Mouse (Mus musculus) adipocyte (in vitro differentiated cells): Measurements from ENCODE around the gene Zc2hc1c.
A peak's percentile ranks its signal among the peaks of the same experiment; 100 is the strongest.

ENCODE experiments used
- DNase-seq: peaks from one replicate; pipeline ENCODE4 v3.0.0-alpha.2; 2016; ENCODE audit warnings: low spot score

The Zc2hc1c gene

DNA sequence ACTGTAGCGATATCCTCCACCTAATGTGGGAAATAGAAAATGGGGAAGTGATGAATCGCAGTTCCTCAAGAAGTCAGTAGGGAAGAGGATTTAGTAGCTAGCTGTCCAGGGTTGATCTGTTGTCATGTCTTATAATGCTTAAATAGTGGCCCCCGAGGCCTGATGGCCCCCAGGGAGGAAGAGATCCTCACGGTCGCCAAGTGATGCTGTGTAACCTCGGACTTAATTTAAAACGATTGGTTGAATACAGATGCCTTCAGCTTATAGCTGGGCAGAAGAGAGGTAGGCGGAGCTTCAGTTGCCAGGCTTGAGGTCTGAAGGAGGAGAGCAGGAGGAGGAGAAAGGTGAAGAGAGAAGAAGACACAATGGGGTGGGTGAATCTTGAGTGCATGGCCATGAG lies 4.1 kb upstream of the Zc2hc1c start:
- no peak for DNase-seq

DNA sequence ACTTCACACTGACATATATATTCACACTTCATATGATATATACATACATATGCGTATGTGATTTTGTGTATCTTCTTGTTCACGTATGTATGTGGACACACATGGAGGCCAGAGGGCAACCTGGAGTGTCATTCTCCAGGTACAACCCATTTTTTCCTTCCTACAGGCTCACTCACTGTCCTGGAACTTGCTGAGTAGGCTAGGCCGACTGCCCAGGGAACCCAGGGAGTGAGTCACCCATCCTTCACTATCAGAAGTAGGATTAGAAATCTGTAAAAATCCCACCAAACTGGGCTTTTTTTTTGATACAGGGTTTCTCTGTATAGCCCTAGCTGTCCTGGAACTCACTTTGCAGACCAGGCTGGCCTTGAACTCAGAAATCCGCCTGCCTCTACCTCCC lies 3.4 kb upstream of the Zc2hc1c start:
- DNase-seq: no peak

DNA sequence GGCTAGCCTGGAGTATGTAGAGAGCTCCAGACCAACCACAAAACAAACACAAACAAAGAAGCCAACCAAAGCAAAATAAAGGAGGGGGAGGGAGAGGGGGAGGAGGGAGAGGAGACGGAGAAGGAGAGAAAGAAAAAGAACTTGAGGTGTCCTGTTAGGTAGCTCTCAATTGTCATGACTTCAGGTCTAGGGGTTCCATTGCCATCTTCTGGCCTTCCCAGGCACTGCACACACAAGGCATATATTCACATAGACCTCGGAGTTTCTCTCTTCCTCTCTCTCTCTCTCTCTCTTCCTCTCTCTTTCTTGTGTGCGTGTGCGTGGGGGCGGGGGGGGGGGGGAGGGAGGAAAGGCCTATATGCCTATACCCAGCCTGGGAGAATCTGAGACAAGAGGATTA lies 1.4 kb upstream of the Zc2hc1c start:
- no peak for DNase-seq

DNA sequence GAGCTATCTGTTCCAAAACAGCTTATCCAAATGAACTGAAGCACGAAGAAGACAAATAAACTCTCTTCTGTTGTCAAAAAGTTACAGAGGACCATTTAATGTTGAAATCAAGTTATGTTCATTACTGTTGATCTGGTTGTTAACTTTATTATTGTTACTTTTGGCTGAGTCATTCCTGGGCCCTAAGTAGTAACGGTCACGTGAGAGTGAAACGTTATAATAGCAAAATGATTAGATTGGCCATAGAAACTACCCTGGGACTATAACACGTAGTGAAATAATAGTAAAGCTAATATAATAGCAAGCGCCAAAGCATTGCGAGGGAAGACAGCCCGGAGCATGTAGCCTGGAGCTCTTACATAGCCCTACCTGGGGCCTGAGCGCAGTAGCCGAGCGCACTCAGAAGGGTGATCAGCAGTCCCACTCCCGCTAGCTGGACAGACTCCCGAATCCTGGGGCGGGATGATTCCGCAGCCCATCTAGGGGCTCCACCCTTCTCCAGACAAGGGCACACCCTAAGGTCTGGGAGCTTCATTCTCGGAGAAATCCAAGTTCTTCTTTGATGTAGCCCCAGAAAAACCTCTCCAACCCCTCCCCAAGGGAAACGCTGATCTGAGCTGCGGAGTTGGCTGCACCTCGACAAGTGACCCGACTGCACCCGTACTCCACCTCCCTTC lies 444 bp upstream of the Zc2hc1c start, which contains the start of gene Acyp1:
Gene Acyp1 (minus strand): TSS at position 630 of the 677 bp plus-strand sequence.
- no peak for DNase-seq

DNA sequence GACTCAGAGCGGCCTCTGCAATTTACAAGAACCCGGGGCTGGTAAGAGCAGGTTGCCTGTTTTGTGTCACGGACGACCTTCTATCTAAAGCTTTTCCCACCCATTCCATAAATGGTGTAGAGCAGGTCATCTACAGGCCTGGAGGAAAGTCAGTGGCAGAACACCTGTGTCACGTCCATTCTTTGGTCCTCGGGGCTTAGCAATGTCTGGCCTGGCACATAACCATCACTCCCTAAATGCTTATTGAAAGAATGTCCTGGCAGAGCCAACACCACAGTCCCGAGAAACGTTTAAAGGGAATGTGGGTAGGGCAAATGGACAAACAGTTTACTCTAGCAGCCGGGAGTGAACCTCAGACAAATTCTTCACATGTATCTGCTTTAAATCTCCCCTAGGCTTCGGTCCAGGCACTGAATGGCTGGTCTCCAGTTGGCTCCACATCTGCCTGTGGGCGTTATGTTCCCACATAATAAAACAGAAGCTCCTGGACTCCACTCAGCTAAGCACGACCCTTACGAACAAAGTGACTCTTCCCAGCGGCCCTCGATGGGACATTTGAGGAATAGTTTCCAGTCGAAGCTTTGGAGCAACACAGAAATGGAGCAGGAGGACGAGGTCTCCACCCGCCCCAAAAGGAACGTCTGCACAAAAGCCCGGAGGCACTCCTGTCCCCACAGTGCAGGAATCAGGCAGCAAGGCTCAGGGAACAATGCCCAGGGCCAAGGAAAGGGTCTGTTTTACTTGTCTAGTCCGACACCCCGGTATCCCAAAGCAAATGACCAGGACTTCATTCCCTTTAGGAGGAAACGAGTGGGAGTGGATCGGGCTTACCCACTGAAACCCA lies 988 bp downstream of the Zc2hc1c start:
- DNase-seq: peak; percentile 57

DNA sequence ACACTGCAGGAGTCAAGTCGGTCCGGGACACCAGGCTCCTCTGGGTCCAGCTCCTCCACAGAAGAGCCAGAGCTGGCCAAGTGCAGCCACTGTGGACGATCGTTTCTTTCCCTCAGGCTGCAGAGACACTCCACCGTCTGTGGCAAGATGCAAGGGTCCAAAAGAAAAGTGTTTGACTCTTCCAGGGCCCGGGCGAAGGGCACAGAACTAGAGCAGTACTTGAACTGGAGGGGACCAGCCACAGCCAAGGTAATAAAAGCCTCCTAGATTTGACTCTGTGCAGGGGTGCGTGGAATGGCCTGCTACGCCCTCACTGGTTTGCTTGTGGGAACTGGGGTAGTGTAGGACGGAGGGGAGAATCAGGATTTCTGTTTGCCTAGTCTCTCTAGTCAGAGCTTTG lies 2.2 kb downstream of the Zc2hc1c start:
- DNase-seq: no peak

DNA sequence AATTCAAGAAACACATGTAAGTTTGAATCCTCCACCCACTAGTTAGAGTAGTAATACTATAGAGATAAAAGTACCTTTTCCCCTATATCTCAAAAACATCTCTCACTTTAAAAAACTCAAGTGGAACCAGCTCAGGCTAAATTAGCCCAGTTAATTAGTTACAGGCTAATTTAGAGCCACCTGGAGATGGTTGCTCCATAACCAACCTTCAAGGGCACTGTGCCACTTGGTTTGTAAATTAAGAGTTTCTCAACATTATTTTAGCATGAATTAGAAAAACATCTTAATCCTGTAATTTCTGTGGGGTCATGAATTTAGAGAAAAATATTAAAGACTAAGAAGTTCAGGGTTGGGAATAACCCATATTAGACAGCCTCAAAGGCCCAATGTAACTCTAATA lies 3.1 kb downstream of the Zc2hc1c start:
- DNase-seq: no peak

DNA sequence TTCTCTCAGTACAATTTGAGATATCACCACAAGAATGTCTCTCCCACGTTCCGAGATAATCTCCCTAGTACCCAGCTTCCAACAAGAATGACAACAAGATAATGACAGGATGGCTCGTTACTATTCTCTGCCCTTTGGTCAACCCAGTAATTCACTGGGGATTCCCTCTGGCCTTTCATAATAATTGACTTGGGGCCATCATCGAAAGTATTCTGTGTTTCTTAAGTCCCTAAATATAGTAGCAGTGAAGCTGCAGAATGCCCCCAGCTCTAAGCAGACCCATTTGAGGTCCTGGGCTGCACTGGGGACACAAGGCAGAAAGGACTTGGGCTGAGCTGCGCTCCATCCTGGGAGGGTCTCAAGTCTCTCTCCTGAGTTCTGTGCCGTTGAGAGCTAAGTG lies 3.9 kb downstream of the Zc2hc1c start:
- no peak for DNase-seq

DNA sequence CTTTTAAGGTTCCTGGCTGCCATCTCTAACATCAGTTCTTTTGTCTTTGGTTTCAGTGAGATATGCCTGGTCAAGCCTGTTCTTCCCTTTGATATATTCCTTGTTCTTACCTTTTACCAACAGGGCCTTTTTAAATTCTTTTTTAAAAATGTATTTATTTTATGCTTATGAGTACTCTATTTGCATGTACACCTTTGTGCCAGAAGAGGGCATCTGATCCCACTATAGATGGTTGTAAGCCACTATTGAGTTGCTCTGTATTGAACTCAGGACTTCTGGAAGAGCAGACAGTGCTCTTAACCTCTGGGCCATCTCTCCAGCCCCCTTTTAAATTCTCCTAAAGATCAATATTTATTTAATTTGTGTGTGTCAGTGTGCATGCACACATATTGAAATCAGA lies 4.5 kb downstream of the Zc2hc1c start:
- DNase-seq: no peak

DNA sequence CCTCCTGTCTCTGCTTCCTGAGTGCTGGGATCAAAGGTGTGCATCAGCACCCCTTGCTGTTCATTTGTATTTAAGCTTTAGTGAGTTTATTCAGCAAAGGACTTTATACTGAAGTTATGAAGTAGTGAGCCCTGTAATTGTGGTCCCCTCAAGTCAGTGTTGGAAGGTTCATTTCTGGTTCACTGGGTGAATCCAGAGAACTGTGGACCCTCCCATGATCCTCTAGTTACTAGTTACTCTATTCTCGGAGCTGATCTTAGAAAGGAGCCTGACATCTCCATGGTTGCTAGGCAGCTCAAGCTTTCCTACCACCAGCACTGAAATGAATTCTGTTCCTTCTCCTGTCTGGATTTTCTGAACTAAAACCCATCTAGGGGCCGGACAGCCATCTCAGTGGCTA lies 7.1 kb downstream of the Zc2hc1c start:
- DNase-seq: no peak

DNA sequence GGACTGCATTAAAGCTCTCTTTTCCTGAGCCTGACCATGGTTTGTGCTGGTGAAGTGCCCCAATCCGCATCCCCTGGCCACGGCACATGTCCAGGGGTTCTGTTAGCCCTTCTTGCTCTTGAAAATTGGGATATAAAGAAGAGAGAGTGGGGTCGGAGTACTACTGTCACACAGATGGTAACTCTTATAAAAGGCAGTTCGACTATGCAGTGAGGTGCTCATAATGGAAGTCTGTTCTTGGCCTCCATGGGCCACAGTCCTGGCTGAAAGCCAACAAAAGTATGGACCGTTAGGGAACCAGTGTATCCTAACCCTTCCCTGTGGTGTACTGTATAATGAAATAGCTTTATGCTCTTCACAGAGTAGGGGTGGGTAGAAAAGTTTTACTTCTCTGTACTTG lies 8.5 kb downstream of the Zc2hc1c start:
- DNase-seq: no peak

DNA sequence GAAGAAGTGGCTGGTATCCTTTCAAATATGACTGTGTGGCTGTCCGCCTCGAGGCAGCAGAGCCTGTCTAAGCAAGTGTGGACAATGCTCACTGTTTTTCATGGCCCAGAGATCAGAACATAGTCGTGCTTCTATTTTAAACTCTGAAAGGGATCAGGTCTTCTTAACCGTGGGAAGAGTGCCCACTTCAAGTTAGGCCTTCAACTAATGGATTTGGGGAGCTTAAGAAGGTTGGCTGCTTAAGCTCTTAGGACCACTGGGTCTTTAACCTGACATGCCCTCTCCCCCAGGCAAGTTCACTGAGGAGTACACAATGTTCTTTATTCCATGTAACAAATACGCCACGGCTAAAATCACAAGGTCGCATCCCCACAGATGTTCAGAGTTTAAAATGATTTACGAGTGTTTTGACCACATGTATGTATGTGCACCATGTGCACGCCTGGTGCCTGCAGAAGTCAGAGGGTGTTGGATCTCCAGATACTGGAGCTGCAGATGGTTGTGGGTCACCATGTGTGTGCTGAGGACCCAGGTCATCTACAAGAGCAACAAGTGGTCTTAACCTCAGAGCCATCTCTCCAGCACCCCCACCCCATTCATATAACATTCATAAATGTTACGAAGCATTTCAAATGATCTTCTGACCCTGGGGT lies 9.1 kb downstream of the Zc2hc1c start:
- DNase-seq: no peak

DNA sequence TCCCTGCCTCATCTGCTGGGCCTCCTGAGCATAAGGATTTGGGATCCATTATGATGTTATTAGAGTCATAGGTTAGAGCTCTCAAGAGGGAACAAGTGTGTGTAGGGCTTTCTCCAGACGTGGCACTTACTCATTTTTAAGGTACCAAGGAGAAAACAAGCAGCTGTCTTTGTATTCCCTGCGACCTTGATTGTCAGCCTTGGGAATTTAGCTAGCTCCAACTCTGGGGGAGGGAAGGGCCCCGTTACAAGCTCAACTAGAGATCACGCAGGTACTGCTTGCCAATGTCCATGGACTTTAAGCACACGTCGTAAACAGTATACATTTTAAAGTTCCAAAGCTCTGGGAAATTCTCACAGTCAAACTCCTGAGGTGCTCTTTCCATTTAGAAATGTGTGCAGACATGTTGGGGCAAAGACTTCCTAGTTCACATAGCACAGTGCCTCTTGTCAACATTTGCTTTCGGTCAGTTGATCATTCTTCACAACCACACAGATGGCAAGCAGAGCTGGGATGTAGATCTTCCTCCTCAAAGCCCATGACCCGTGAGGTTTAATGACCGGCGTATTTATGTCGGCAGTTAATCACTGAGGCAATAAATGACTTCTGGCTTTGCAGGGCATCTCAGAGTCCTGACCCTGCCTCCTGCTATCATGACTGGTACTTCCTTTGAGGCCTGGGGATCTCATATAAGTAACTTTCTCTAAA lies 9.9 kb downstream of the Zc2hc1c start:
- DNase-seq: no peak

DNA sequence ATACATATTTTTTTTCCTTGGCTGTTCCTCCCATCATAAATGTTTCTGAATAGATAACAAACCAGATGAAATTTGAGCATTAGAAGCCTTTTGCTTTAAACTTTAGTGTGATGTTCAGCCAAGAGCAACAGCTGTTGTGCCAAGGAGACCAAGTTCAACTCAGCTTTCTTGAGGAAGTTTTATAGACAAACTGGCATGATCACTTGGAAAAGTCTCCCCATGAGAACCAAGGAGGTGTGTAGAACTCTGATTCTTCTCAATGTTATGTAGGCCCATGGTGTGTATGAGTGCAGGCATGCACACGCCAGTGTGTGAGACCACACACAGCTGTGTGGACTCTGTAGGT lies 10.4 kb downstream of the Zc2hc1c start:
- peak; percentile 59 for DNase-seq

DNA sequence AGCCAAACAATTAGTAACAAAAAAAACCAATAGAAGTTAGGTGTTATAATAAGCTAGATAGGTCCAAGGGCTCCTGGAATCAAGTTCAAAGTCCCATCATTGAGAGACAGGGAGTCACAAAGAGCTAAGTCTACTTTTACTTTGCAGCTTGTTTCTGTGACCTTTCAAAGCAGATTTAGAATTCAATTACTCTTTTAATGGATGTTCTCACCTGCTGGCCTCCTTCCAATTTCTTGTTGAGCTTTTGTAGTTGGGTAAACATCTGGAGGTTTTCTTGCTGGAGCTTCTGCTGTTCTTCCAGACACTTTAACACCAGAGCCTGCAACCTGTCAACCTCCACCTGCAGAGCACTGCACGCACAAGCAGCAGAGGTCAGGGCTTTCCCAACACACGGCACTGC lies 14.9 kb downstream of the Zc2hc1c start:
- DNase-seq: no peak

DNA sequence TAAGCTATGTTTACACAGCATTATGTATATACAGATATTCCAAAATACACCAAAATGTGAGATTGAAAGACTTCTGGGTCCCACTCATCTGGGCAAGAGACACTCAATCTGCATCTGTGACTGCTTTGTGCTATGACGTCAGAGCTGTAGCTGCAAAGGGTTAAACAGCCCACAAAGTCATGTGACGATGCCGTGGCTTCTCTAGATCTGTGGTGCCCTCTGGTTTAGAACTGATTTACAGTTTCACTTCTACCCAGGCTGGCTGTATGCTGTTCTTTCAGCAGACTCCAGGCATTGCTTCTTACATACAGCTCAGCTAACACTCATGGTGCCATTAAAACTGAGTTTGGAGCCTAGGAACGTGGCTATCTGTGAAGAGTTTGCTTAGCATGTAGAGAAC lies 16.3 kb downstream of the Zc2hc1c start:
- DNase-seq: no peak

DNA sequence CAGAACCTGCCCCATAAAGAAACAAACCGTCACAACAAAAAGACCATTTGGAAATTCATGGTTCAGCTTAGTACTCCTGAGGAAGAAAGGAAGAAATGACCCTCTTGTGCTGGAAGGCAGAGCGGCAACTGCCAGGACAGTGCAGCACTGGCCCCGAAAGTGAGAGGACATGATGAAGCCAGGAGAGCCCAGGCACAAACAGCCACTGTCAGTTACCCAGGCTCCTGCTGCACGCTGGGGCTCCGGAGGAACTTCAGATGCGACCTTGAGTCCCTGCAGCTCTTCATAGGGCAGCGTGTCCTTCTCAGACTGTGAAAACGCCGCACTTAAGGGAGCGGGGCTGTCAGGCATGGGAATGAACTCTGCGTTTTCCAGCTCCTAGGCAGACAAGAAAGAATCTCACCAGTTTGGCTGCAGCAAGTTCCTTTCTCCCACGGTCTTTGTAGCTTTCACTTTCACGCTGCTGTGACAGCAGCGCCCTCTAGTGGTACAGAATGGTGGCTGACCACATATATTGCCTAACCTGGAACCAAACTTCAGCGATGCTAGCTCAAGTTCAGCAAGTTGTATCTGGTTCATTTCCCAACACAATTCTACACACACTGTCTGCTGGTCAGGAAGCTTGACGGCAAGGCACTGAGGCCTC lies 17.0 kb downstream of the Zc2hc1c start:
- peak; percentile 95 for DNase-seq

DNA sequence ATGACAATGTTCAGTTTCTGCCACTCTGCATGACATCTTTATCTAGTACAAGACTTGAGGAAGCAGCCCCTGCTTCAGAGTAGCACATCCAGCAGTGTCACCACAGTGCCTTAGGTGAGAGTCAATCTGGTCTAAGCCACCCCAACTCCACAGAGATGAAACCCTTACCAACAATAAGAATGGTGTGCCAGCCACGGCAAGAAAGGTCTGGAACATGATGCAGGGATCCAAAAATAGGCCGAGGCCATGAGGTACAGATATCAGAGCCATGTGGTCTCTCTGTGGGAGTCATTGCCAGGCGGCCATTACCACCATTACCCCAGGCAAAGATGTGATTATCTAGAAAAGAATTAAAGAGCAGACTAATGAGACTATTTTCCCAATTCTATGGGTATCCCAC lies 20.3 kb downstream of the Zc2hc1c start:
- no peak for DNase-seq

DNA sequence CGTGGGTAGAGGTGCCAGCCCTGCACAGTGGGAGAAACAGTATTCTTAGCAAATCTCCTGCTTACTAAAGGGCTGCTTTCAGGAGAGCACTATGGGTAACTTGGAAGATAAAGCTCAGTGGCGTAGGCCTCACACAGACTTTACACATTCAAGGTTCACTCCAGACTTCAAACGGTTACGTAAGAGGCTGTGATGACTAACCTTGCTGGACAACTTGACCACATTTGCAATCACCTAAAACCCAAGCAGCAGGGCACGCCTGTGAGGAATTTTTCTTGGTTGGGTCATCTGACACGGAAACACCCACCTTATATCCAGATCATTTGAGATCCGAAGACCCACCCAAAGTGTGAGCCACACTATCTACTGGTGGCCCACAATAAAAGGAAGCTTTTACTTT lies 41.8 kb downstream of the Zc2hc1c start:
- DNase-seq: no peak

DNA sequence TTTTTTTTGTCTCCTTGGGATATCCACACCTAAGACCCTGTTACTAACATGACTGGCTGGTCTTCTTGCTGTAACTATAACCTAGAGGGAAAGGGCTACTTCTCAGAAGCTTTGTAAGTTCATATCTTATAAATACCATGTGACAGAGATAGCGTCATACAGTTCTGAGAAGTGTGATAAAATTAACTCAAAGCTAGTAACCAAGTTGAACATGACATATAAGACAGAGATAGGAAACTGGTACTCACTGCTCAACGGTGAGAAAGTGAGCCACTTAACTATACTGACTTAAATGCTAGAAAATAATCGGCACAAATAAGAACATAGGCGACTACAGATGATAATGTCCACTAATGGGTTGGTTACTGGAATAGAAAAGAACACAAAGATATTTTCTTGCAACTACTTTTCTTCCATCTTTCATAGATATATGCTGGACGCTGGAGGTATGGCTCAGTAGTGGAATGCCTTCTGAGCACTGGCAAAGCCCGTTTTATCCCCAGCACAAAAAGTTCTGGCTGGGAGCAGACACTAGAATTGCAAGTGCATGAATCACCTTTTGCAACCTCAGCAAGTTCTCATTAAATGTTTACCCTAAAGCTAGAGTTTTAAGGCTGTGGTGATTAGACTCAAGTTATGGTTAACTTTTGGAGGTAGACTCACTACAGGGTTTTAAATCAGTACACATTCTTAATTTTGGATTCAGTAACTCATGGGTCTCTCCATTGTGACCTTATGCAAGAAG lies 49.3 kb downstream of the Zc2hc1c start:
- peak; percentile 11 for DNase-seq

DNA sequence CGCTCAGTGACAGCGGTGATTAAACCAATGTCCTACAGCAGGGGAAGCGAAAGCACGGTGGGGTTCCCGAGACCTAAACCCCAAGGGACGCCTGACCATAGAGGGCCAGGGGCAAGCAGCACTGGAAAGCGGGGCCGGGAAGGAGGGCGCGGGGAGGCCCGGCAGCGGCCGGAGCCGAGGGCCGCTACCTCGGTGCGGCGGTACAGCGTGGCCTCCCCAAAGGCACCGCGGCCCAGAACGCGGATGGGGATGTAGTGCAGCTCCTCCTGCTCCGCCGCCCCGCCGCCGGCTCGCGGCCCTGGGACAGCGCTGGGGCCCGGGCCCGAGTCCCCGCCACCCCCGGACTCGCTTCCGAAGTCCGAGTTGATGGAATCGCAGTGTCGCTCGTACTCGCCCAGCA lies 50.4 kb downstream of the Zc2hc1c start:
- DNase-seq: no peak
